Mouse (Mus musculus) lung, embryonic 14.5 days (tissue): Measurements from ENCODE around the gene Calhm4. TPM values are rescaled to one million over a fixed set of nuclear protein-coding genes. Genes with fewer than 3 reads are reported as not detected.
"Not testable (repeated sequence)": the region's sequence is repeated elsewhere in the genome, so short reads cannot be mapped to it uniquely, and the experiment has no call there.

ENCODE experiments used
- ATAC-seq: fragments of 200-750 bp; cut with Nextera tagmentation; 2 replicates; pipeline ENCODE4 v1.8.0; 2017; ENCODE audit warnings: mild to moderate bottlenecking, moderate TSS enrichment, moderate library complexity; ENCODE audit not compliant: insufficient read depth
- DNase-seq: peaks from one replicate; pipeline ENCODE4 v3.0.0-alpha.2; 2015
- H3K27ac ChIP-seq: fragments of 300-500 bp; sonication (generic); 2 replicates; pipeline ENCODE4 v1.5.1; 2014; ENCODE audit warnings: low read depth, mild to moderate bottlenecking, moderate library complexity
- H3K27me3 ChIP-seq: fragments of 300-500 bp; sonication (generic); 2 replicates; pipeline ENCODE4 v1.6.1; 2014; ENCODE audit warnings: low read length, control low read depth; ENCODE audit not compliant: insufficient read depth
- H3K36me3 ChIP-seq: fragments of 300-500 bp; sonication (generic); 2 replicates; pipeline ENCODE4 v1.6.1; 2014; ENCODE audit warnings: control low read depth; ENCODE audit not compliant: insufficient read depth
- H3K4me1 ChIP-seq: fragments of 300-500 bp; sonication (generic); 2 replicates; pipeline ENCODE4 v1.6.1; 2014; ENCODE audit warnings: antibody characterized with exemption, control low read depth; ENCODE audit not compliant: insufficient read depth
- H3K4me2 ChIP-seq: fragments of 300-500 bp; sonication (generic); 2 replicates; pipeline ENCODE4 v1.6.1; 2014; ENCODE audit warnings: mild to moderate bottlenecking
- H3K4me3 ChIP-seq: fragments of 300-500 bp; sonication (generic); 2 replicates; pipeline ENCODE4 v1.5.1; 2014; ENCODE audit warnings: low read depth, low read length
- H3K9ac ChIP-seq: fragments of 300-500 bp; sonication (generic); 2 replicates; pipeline ENCODE4 v1.6.1; 2014
- H3K9me3 ChIP-seq: fragments of 300-500 bp; sonication (generic); 2 replicates; pipeline ENCODE4 v1.6.1; 2016; ENCODE audit warnings: low read depth, low read length, control low read depth
- CTCF ChIP-seq: IDR thresholded peaks from 2 replicates; pipeline ENCODE4 v1.5.1; 2016; ENCODE audit warnings: antibody characterized with exemption, low read depth
- WGBS: fragments of 180-500 bp; shearing (Covaris S2); extraction: QIAGEN DNeasy Blood & Tissue Kit; methylation state at CpG from one replicate; pipeline ENCODE4 v1.1.7; 2014; 5-methylcytosine and 5-hydroxymethylcytosine counted together
- polyA plus RNA-seq: library from polyadenylated mRNA; unstranded; fragments of >200 nt; fragmentation: Nextera tagmentation; extraction: Ambion mirVana; gene quantifications from 2 replicates; pipeline ENCODE4 v1.2.1, GENCODE M21; 2014

The Calhm4 gene
- polyA plus RNA-seq, 1 experiment from 2014 or later: not detected

DNA sequence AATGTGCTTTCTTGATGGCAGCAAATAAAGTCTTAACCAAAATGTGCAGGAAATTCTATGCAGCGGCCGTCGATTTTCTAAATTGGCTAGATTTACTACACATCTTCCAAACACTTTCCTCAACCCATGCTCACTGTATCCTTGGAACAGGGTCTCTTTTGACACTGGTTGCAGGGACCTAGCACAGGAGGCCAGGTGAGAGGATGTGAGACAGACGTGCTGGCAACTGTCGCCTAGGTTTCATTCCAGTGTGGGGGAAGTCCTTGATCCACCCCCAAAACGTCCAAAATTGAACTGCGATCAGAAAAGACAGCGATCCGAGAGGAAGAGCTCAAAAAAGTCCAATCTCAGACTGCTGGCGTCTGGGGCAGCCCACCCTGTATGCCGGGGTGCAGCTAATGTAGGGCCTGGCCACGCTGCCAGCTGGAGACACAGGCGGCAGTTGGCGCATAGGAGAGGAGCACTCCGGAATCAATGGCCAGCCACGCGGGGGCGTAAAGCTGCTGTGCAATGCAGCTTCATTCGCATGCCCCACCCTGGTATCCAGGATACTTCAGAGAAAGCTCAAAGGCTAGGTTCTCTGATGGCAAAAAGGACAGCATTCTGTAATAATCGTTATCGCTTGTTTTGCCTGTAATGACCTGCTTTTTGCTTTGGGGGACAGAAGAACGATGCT is 10.3 kb downstream of the Calhm4 start:
- H3K9ac ChIP-seq: peak overlapping the region; percentile 23; the same call in 1 of the 2 replicates
- H3K9me3 ChIP-seq: no peaks in the 10 kb centered on the region
- H3K36me3 ChIP-seq: no peaks in the 10 kb centered on the region
- 16% methylated on average over 22 of the region's 22 CpGs for WGBS
- peak; percentile 91 for DNase-seq
- no peaks in the 10 kb centered on the region for H3K4me1 ChIP-seq
- H3K4me3 ChIP-seq: no peak overlapping the region
- no peak overlapping the region for H3K27ac ChIP-seq
- ATAC-seq: peak; percentile 93
- no peaks in the 10 kb centered on the region for H3K27me3 ChIP-seq
- H3K4me2 ChIP-seq: peak overlapping the region; percentile 52
- peak; percentile 82 for TF ChIP-seq CTCF

DNA sequence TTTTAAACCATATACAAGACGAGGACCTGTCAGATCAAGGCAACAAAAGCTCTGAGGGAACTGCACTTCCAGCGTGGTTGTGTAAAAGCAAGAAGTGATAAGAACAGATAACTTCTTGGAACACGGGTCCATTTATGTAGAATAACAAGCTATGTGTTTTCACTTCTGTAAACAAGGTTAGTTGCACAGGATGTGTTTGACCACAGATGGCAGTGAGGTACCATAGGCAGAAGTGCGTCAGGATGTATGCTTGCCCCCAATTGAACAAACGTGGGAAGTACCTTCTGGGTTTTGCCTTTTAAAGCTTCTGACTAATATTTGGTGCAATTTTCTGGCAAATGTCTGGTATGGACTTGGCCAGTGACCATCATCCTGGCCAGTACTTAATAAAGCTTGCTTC is 13.8 kb downstream of the Calhm4 start:
- H3K4me1 ChIP-seq: no peaks in the 10 kb centered on the region
- H3K4me3 ChIP-seq: no peak overlapping the region
- H3K27ac ChIP-seq: no peak overlapping the region
- DNase-seq: no peak
- 54% methylated on average over 5 of the region's 5 CpGs for WGBS
- H3K9ac ChIP-seq: no peak overlapping the region
- no peaks in the 10 kb centered on the region for H3K9me3 ChIP-seq
- no peak overlapping the region for H3K4me2 ChIP-seq
- no peak for TF ChIP-seq CTCF
- H3K36me3 ChIP-seq: no peaks in the 10 kb centered on the region
- no peaks in the 10 kb centered on the region for H3K27me3 ChIP-seq
- no peak for ATAC-seq

DNA sequence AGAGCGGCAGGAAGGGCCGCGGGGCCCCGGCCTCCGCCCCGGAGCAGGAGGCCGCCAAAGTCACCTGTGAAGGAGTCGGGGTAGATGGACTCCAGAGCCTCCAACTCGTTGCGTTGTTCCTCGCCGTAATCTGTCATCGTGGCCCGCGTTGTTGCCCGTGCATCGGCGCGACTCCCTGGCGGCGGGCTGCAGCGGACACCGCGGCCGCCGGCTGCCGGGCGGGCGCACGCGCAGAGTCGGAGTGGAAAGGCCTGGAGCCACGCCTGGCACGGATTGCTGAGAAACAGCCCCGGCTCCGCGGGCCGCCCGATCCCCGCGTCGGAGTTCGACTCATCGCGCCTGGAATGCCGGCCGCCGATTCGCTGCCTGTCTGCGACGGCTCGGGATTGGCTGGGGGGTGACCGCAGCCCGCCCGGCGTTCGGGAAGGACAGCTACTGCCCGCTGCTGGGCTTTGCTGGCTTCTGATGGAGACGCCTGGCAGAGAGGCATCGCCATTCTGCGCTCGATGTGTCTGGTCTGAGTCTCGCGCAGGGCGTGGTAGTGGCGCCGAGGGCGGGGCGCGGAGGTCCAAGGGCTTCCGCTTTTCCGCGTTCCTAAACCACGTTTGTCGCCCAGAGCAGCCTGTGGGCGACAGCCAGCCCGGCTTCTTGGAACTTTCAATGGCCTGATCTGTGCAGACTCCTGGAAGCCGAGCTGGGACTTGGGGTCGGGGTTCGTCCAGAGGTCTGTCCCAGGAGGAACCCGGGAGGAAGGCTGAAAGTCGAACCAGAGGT is 24.6 kb downstream of the Calhm4 start, which contains the start of gene Rwdd1:
Gene Rwdd1, minus strand, starts transcription at position 323 of the 774 bp plus-strand sequence.
- peak within 1 kb of the TSS; percentile 95 for H3K27ac ChIP-seq
- peaks cover 8% of the 10 kb centered on the region; the same call in 1 of the 2 replicates for H3K4me1 ChIP-seq
- peak within 1 kb of the TSS; percentile 73 for H3K4me2 ChIP-seq
- H3K36me3 ChIP-seq: 0 out of 2 replicates have a peak, but pooled peaks cover 3% of the 10 kb centered on the region
- DNase-seq: peak; percentile 98
- no peaks in the 10 kb centered on the region for H3K9me3 ChIP-seq
- TF ChIP-seq CTCF: peak; percentile 39
- peak within 1 kb of the TSS; percentile 86 for H3K4me3 ChIP-seq
- no peaks in the 10 kb centered on the region for H3K27me3 ChIP-seq
- ATAC-seq: peak; percentile 100
- under 1% methylated on average over 82 of the region's 82 CpGs for WGBS
- peak within 1 kb of the TSS; percentile 93 for H3K9ac ChIP-seq

DNA sequence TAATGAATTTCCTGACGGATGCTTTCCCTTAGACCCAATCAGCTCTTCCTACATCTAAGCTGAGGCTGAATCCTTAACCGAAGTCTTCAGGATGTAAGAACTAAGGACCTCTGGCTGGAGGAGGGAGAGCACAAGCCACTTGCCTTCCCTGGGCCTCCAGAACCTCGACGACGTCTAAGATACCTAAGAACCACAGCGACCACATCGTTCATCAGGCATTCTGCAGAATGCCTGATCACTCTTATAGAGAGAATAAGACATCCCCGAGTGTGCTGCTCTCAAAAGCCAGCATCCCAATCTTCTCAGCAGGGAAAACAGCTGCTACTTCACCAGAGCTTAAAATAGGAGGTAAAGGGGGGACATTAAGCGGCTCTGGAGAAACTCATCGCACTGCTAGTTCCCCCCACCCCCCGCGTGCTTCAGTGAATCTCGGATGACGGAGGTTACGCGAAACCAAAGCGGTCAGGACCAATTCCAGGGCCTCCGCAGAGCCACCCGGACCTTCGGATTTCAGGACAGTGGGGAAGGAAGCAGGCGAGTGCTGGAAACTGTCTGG is 25.3 kb downstream of the Calhm4 start:
- WGBS: under 1% methylated on average over 21 of the region's 21 CpGs
- ATAC-seq (no peak), DNase-seq (peak; percentile 43)
- TF ChIP-seq CTCF: no peak
- Histone ChIP-seq H3K4me3 (peak overlapping the region; percentile 86), H3K27me3 (no peaks in the 10 kb centered on the region), H3K9ac (peak overlapping the region; percentile 93), H3K9me3 (no peaks in the 10 kb centered on the region), H3K36me3 (0 out of 2 replicates have a peak, but pooled peaks cover 6% of the 10 kb centered on the region), H3K27ac (peak overlapping the region; percentile 95), H3K4me1 (peaks cover 8% of the 10 kb centered on the region; the same call in 1 of the 2 replicates), H3K4me2 (peak overlapping the region; percentile 73)

DNA sequence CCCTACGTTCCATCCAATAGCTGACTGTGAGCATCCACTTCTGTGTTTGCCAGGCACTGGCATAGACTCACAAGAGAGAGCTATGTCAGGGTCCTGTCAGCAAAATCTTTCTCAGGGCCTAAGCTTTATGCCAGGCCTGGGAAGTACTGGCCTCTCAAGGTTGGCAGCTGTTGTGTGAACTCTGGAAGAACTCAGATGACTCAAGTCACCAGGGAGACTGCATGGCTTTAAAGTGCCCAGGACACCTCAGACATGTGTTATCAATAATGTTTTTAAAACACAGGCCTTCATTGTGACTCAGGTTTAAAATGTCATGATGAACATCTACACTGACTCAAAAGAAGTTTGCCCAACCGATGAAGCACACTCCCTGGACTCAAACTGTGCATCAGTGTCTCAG is 30.9 kb downstream of the Calhm4 start:
- H3K4me2 ChIP-seq: no peak overlapping the region
- H3K4me3 ChIP-seq: no peak overlapping the region
- H3K27ac ChIP-seq: no peak overlapping the region
- DNase-seq (no peak), ATAC-seq (no peak)
- no peaks in the 10 kb centered on the region for H3K9me3 ChIP-seq
- H3K4me1 ChIP-seq: peaks cover 5% of the 10 kb centered on the region; the same call in 1 of the 2 replicates
- 0 out of 2 replicates have a peak, but pooled peaks cover 12% of the 10 kb centered on the region for H3K36me3 ChIP-seq
- 87% methylated on average over 2 of the region's 2 CpGs for WGBS
- H3K9ac ChIP-seq: no peak overlapping the region
- TF ChIP-seq CTCF: no peak
- H3K27me3 ChIP-seq: no peaks in the 10 kb centered on the region

DNA sequence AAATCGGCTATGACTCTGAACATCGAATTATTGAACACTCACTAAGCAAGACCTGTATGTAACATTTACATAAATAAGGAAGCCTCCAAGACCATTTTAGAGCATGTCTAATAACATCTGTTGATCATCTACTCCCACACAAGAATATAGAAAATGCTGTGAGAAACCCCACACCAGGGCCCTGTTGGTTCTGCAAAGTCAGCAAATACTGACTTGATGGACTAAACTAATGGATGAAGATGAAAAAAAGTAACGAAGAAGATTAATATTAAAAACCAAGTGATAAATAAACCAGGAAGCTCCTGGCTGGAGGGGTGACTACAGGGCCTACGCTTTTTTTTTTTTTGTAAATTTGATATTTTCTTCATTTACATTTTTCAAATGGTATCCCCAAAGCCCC is 31.5 kb downstream of the Calhm4 start:
- no peak for DNase-seq
- 0 out of 2 replicates have a peak, but pooled peaks cover 16% of the 10 kb centered on the region for H3K36me3 ChIP-seq
- ATAC-seq: no peak
- H3K4me2 ChIP-seq: no peak overlapping the region
- no peaks in the 10 kb centered on the region for H3K9me3 ChIP-seq
- TF ChIP-seq CTCF: no peak
- WGBS: 85% methylated on average over 4 of the region's 4 CpGs
- no peaks in the 10 kb centered on the region for H3K4me1 ChIP-seq
- H3K27me3 ChIP-seq: no peaks in the 10 kb centered on the region
- H3K27ac ChIP-seq: no peak overlapping the region
- no peak overlapping the region for H3K9ac ChIP-seq
- no peak overlapping the region for H3K4me3 ChIP-seq

DNA sequence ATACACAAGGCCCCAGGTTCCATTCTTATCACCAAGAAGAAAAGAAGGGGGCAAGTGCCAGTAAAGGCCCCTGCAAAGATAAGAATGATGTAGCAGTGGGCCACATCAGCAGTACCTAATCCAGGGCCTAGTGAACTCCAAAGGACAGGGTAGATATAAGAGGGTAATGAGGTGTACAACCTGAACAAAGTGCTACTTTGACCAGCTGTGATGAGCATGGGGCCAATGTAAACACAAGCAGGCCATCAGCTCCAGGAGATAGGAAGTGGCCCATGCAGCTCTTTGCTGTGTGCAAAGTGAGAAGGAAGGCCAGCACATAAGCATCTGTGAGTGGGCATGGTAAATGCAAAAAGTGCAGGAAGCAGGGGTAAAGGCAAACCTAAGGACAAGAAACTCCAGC is 45.7 kb downstream of the Calhm4 start:
- Histone ChIP-seq H3K36me3 (peaks cover 69% of the 10 kb centered on the region), H3K4me1 (no peaks in the 10 kb centered on the region), H3K9me3 (no peaks in the 10 kb centered on the region), H3K27ac (no peak overlapping the region), H3K27me3 (no peaks in the 10 kb centered on the region), H3K4me3 (no peak overlapping the region), H3K9ac (no peak overlapping the region), H3K4me2 (no peak overlapping the region)
- no peak for ATAC-seq
- no peak for DNase-seq
- no peak for TF ChIP-seq CTCF

DNA sequence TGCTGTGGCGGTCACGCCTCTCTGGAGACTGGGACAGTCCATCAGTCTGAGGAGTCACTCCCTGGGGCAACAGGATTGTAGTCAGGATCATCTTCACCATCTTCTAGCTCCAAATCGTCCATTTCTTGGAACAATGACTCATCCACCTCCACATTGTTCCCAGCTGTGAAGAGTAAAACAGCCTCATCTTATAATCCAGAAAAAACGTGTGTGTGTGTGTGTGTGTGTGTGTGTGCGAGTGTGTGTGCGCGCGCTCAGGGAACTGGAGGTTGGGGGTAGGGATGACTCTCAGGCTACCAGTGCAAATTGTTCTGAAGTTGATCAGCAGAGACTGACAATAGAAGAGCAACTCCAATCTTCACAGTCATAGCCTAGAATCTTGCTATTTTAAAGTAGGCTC is 47.4 kb downstream of the Calhm4 start:
- not testable (repeated sequence) for H3K4me2 ChIP-seq, ATAC-seq, H3K4me3 ChIP-seq, H3K27ac ChIP-seq, H3K9ac ChIP-seq, DNase-seq, H3K9me3 ChIP-seq, H3K27me3 ChIP-seq, H3K4me1 ChIP-seq
- peaks cover 63% of the 10 kb centered on the region for H3K36me3 ChIP-seq
- 91% methylated on average over 6 of the region's 8 CpGs for WGBS
